Mouse (Mus musculus): ENCODE results near the gene Ttc3. TPM values are rescaled to one million over a fixed set of nuclear protein-coding genes. Genes with fewer than 3 reads are reported as not detected.
"Not testable (repeated sequence)": the region's sequence is repeated elsewhere in the genome, so short reads cannot be mapped to it uniquely, and the experiment has no call there.

Gene Ttc3
- total and polyA plus RNA-seq, 2 experiments from 2014 or later, result 1,211 to 1,271 TPM

DNA sequence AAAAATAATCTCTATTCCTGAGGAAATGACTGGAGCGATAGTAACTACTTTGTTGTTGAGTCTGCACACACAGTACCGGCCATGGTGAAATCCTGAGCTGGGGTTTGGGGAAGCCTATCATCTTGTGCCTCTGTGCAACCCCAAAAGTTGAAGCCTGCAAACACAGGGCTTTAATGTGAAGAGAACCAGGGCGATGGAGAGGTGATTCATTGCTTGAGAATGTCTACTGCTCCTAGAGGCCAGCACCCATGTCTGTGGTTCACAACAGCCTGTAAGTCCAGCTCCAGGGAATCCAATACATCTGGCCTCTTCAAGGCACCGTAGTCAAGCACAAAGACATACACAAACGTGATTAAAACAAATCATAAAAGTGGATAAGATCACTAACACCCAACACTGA, 116.9 kb downstream of the Ttc3 start:
- Histone ChIP-seq H3K9ac (replicated peaks; ENCODE audit: low read length, poor library complexity, severe bottlenecking) (no peak overlapping the region), H3K27me3 (ENCODE audit: insufficient read depth, low read length) (no peaks in the 10 kb centered on the region), H3K36me3 (ENCODE audit: insufficient read depth, low read length) (no peaks in the 10 kb centered on the region), H3K9me3 (ENCODE audit: low read length) (no peaks in the 10 kb centered on the region), H3K4me2 (ENCODE audit: low read depth, low read length, poor library complexity, severe bottlenecking) (no peak overlapping the region), H3K4me3 (ENCODE audit: low read depth, low read length) (no peak overlapping the region), H3K27ac (ENCODE audit: low read depth, low read length) (no peak overlapping the region), H3K4me1 (ENCODE audit: insufficient read depth, low read length) (no peaks in the 10 kb centered on the region)
- no peak for ATAC-seq (ENCODE audit: low FRiP score)
- no peak for DNase-seq (ENCODE audit: low spot score)
- 91% methylated on average over 5 of the region's 5 CpGs for WGBS
- TF ChIP-seq CTCF (IDR thresholded peaks at IDR 0.05), result no peak

DNA sequence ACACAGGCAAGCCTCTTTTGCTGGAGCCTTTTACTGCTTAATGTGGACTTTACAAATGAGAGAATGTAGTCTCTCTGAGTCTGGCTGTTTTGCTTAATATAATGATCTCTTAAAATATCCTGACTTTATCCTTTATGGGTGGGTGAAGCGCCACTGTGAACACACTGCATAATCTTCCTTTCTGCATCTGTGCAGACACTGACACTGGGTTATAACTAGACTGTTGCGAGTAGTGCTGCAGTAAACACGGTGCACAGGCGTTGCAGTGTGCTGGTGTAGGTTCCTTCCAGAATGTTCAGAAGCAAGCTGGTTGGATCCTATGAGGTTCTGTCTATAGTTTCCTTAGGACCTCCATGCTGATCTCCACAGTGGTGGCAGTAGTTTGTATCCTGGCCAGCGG, 118.9 kb downstream of the Ttc3 start:
- ATAC-seq (ENCODE audit: low FRiP score) (no peak), DNase-seq (ENCODE audit: low spot score) (no peak)
- H3K36me3 ChIP-seq (ENCODE audit: insufficient read depth, low read length), result no peaks in the 10 kb centered on the region
- H3K4me2 ChIP-seq (ENCODE audit: low read depth, low read length, poor library complexity, severe bottlenecking), result no peak overlapping the region
- no peaks in the 10 kb centered on the region for H3K27me3 ChIP-seq (ENCODE audit: insufficient read depth, low read length)
- no peak overlapping the region for H3K4me3 ChIP-seq (ENCODE audit: low read depth, low read length)
- no peak for TF ChIP-seq CTCF (IDR thresholded peaks at IDR 0.05)
- H3K9me3 ChIP-seq (ENCODE audit: low read length), result no peaks in the 10 kb centered on the region
- no peak overlapping the region for H3K27ac ChIP-seq (ENCODE audit: low read depth, low read length)
- H3K9ac ChIP-seq (replicated peaks; ENCODE audit: low read length, poor library complexity, severe bottlenecking), result no peak overlapping the region
- WGBS, result 94% methylated on average over 5 of the region's 5 CpGs
- no peaks in the 10 kb centered on the region for H3K4me1 ChIP-seq (ENCODE audit: insufficient read depth, low read length)

DNA sequence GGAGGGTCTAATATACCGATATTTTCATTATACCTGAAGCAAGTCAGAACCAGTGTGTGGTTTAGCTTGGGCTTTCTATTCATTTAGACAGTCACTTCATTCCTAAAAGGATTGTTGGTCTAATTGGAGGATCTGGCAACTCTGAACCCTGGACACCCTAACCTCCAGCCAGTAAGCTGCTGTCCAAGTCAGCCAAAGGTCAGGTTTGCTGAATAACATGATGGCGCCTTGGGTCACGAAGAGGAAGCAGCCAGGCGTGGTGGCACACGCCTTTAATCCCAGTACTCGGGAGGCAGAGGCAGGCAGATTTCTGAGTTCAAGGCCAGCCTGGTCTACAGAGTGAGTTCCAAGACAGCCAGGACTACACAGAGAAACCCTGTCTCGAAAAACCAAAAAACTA, 126.8 kb downstream of the Ttc3 start:
- peaks cover 47% of the 10 kb centered on the region for H3K36me3 ChIP-seq (ENCODE audit: insufficient read depth, low read length)
- ATAC-seq (ENCODE audit: low FRiP score), result not testable (repeated sequence)

DNA sequence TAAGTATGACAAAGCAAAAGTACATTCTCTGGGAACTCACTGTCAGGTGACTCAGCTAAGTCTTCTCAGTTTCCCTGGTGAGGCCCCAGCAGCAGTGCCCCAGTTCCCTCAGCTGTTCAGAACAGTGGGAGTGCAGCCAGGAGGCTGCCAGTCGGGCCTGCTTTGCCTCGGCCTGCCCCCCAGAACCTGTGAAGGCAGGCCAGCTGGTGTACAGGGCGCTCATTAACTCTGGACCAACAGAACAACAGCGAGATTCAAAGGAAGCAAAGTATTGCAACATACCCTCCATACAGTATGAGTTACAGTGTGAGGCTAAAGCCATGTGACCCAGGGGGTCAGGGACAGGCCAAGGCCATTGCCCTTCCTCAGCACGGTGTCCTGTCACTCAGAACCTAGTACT, 127.5 kb downstream of the Ttc3 start:
- no peak for TF ChIP-seq CTCF (IDR thresholded peaks at IDR 0.05)
- H3K27me3 ChIP-seq (ENCODE audit: insufficient read depth, low read length), result no peaks in the 10 kb centered on the region
- peaks cover 52% of the 10 kb centered on the region for H3K36me3 ChIP-seq (ENCODE audit: insufficient read depth, low read length)
- DNase-seq (ENCODE audit: low spot score) (peak; percentile 28), ATAC-seq (ENCODE audit: low FRiP score) (no peak)
- H3K4me1 ChIP-seq (ENCODE audit: insufficient read depth, low read length), result no peaks in the 10 kb centered on the region
- no peak overlapping the region for H3K4me2 ChIP-seq (ENCODE audit: low read depth, low read length, poor library complexity, severe bottlenecking)
- H3K9ac ChIP-seq (replicated peaks; ENCODE audit: low read length, poor library complexity, severe bottlenecking), result no peak overlapping the region
- 79% methylated on average over 5 of the region's 5 CpGs for WGBS
- no peaks in the 10 kb centered on the region for H3K9me3 ChIP-seq (ENCODE audit: low read length)
- H3K4me3 ChIP-seq (ENCODE audit: low read depth, low read length), result no peak overlapping the region
- H3K27ac ChIP-seq (ENCODE audit: low read depth, low read length), result no peak overlapping the region

More for the DNA sequence above, 126.8 kb downstream of the Ttc3 start:
- not testable (repeated sequence) for H3K27me3 ChIP-seq (ENCODE audit: insufficient read depth, low read length); H3K27ac ChIP-seq (ENCODE audit: low read depth, low read length); H3K9ac ChIP-seq (replicated peaks; ENCODE audit: low read length, poor library complexity, severe bottlenecking); DNase-seq (ENCODE audit: low spot score); H3K9me3 ChIP-seq (ENCODE audit: low read length); H3K4me1 ChIP-seq (ENCODE audit: insufficient read depth, low read length); H3K4me3 ChIP-seq (ENCODE audit: low read depth, low read length); H3K4me2 ChIP-seq (ENCODE audit: low read depth, low read length, poor library complexity, severe bottlenecking)
- 94% methylated on average over 7 of the region's 7 CpGs for WGBS

DNA sequence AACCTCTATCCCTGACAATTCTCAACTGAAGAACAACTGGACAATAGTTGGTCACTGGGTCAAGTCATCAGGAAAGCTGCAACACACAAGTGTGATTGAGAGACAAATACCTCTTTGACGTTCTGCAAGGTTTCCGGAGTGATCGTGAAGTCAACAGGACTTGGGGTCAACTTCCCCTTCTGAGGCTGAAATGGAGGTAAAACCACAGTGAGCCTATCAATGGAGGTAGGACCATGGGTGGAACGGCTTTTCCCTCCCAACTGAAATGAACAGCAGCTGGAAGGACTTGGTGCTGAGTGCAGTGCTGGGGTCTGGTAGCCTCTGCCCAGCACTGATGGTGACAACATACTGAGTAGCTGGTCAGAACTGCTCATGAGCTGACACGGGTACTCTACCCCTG, 133.8 kb downstream of the Ttc3 start:
- Histone ChIP-seq H3K9ac (replicated peaks; ENCODE audit: low read length, poor library complexity, severe bottlenecking) (no peak overlapping the region), H3K9me3 (ENCODE audit: low read length) (no peaks in the 10 kb centered on the region), H3K4me2 (ENCODE audit: low read depth, low read length, poor library complexity, severe bottlenecking) (no peak overlapping the region), H3K27me3 (ENCODE audit: insufficient read depth, low read length) (no peaks in the 10 kb centered on the region), H3K4me3 (ENCODE audit: low read depth, low read length) (no peak overlapping the region), H3K36me3 (ENCODE audit: insufficient read depth, low read length) (peaks cover 70% of the 10 kb centered on the region), H3K4me1 (ENCODE audit: insufficient read depth, low read length) (no peaks in the 10 kb centered on the region), H3K27ac (ENCODE audit: low read depth, low read length) (no peak overlapping the region)
- 96% methylated on average over 5 of the region's 5 CpGs for WGBS
- no peak for TF ChIP-seq CTCF (IDR thresholded peaks at IDR 0.05)
- ATAC-seq (ENCODE audit: low FRiP score), result no peak
- DNase-seq (ENCODE audit: low spot score), result no peak

DNA sequence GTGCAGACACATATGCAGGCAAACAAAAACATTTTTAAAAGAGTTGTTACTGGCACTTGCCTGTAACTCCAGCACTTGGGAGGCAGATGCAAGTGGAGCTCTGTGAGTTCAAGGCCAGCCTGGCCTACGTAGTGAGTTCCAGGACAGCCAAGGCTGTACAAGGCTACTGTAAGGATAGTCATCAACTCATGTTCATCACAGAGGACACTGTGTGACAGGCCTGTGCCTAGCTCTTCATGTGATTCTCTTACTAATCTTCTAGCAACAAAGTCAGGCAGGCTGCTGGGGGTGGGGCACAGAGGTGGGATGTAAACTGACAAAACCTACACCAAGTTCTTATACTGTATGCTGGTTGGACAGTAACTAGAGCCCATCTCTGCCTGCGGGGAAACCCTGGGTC, 136.7 kb downstream of the Ttc3 start:
- WGBS, result 96% methylated on average over 2 of the region's 2 CpGs

More for the DNA sequence above, 136.7 kb downstream of the Ttc3 start:
- Histone ChIP-seq H3K27me3 (ENCODE audit: insufficient read depth, low read length) (no peaks in the 10 kb centered on the region), H3K4me2 (ENCODE audit: low read depth, low read length, poor library complexity, severe bottlenecking) (no peak overlapping the region), H3K36me3 (ENCODE audit: insufficient read depth, low read length) (peaks cover 68% of the 10 kb centered on the region), H3K27ac (ENCODE audit: low read depth, low read length) (no peak overlapping the region), H3K4me3 (ENCODE audit: low read depth, low read length) (no peak overlapping the region), H3K9ac (replicated peaks; ENCODE audit: low read length, poor library complexity, severe bottlenecking) (no peak overlapping the region), H3K9me3 (ENCODE audit: low read length) (no peaks in the 10 kb centered on the region), H3K4me1 (ENCODE audit: insufficient read depth, low read length) (no peaks in the 10 kb centered on the region)
- no peak for ATAC-seq (ENCODE audit: low FRiP score)
- no peak for TF ChIP-seq CTCF (IDR thresholded peaks at IDR 0.05)
- no peak for DNase-seq (ENCODE audit: low spot score)
